24 mouse cellular contexts compared by ENCODE assay signal in genomic region chr3:118063679-118064078, GRCm38 (mm10).
DNase-seq lines count a peak whose midpoint lies in the region; ATAC-seq lines count a peak whose summit lies in the region.
"Had no signal": no experiment of that assay in that cellular context is flagged by ENCODE, and none has a peak within 500 bp of the region (broad histone marks: within the 10 kb centered on the region; RNA-seq: fewer than 3 reads in every experiment).

No protein-coding gene starts in this region.

- H3K36me3 ChIP-seq in forebrain, embryonic 13.5 days (ENCODE audit: poor library complexity, severe bottlenecking) = no peaks in the 10 kb centered on the region
- no peaks in the 10 kb centered on the region for H3K36me3 ChIP-seq in forebrain, embryonic 10.5 days (replicated peaks)
- H3K36me3 ChIP-seq in midbrain, embryonic 13.5 days = no peaks in the 10 kb centered on the region
- H3K36me3 ChIP-seq in midbrain, embryonic 10.5 days = no peaks in the 10 kb centered on the region
- H3K36me3 ChIP-seq in forebrain, embryonic 15.5 days = no peaks in the 10 kb centered on the region
- H3K36me3 ChIP-seq: heart, embryonic 13.5 days had no signal

- WGBS in forebrain, embryonic 13.5 days = 16% methylated on average over 2 of the region's 2 CpGs
- 71% methylated on average over 2 of the region's 2 CpGs for whole genome bisulfite sequencing in forebrain, embryonic 10.5 days
- 38% methylated on average over 2 of the region's 2 CpGs for WGBS in midbrain, embryonic 13.5 days
- WGBS in midbrain, embryonic 10.5 days = 76% methylated on average over 2 of the region's 2 CpGs
- WGBS in forebrain, embryonic 15.5 days = 10% methylated on average over 2 of the region's 2 CpGs

- no peak overlapping the region for H3K27ac ChIP-seq in forebrain, embryonic 13.5 days
- H3K27ac ChIP-seq in forebrain, embryonic 10.5 days = no peak overlapping the region
- no peak overlapping the region for H3K27ac ChIP-seq in midbrain, embryonic 13.5 days
- no peak overlapping the region for H3K27ac ChIP-seq in midbrain, embryonic 10.5 days (replicated peaks)
- H3K27ac ChIP-seq in forebrain, embryonic 15.5 days (replicated peaks) = 0 out of 2 replicates have a peak overlapping the region, but pooled peaks have one; percentile 27
- H3K27ac ChIP-seq: heart, embryonic 13.5 days; left cerebral cortex, adult 2 months had no signal

- no peaks in the 10 kb centered on the region for H3K27me3 ChIP-seq in forebrain, embryonic 13.5 days
- no peaks in the 10 kb centered on the region for H3K27me3 ChIP-seq in forebrain, embryonic 10.5 days (ENCODE audit: poor library complexity, severe bottlenecking)
- no peaks in the 10 kb centered on the region for H3K27me3 ChIP-seq in midbrain, embryonic 13.5 days
- no peaks in the 10 kb centered on the region for H3K27me3 ChIP-seq in midbrain, embryonic 10.5 days (ENCODE audit: low read depth, poor library complexity, severe bottlenecking)
- no peaks in the 10 kb centered on the region for H3K27me3 ChIP-seq in forebrain, embryonic 15.5 days
- H3K27me3 ChIP-seq: heart, embryonic 13.5 days; megakaryocyte, embryonic 14.5 days had no signal

- H3K4me3 ChIP-seq in forebrain, embryonic 13.5 days = no peak overlapping the region
- H3K4me3 ChIP-seq in forebrain, embryonic 10.5 days = no peak overlapping the region
- H3K4me3 ChIP-seq in midbrain, embryonic 13.5 days (replicated peaks) = no peak overlapping the region
- no peak overlapping the region for H3K4me3 ChIP-seq in midbrain, embryonic 10.5 days
- H3K4me3 ChIP-seq in forebrain, embryonic 15.5 days = no peak overlapping the region
- H3K4me3 ChIP-seq: heart, embryonic 13.5 days; left cerebral cortex, adult 2 months; megakaryocyte, embryonic 14.5 days had no signal

- no peaks in the 10 kb centered on the region for H3K9me3 ChIP-seq in forebrain, embryonic 13.5 days (replicated peaks)
- H3K9me3 ChIP-seq in forebrain, embryonic 10.5 days = no peaks in the 10 kb centered on the region
- H3K9me3 ChIP-seq in midbrain, embryonic 13.5 days = no peaks in the 10 kb centered on the region
- H3K9me3 ChIP-seq in midbrain, embryonic 10.5 days (replicated peaks) = no peaks in the 10 kb centered on the region
- no peaks in the 10 kb centered on the region for H3K9me3 ChIP-seq in forebrain, embryonic 15.5 days
- H3K9me3 ChIP-seq: heart, embryonic 13.5 days; megakaryocyte, embryonic 14.5 days had no signal

- no peak overlapping the region for H3K4me2 ChIP-seq in forebrain, embryonic 13.5 days
- no peak overlapping the region for H3K4me2 ChIP-seq in midbrain, embryonic 13.5 days (replicated peaks)
- no peak overlapping the region for H3K4me2 ChIP-seq in forebrain, embryonic 15.5 days (replicated peaks)
- H3K4me2 ChIP-seq: heart, embryonic 13.5 days had no signal

- peak; percentile 63; the same call in 1 of the 2 replicates for ATAC-seq in forebrain, embryonic 13.5 days
- 0 out of 2 replicates have a peak, but pooled peaks have one; percentile 60 for ATAC-seq in midbrain, embryonic 13.5 days
- no peak; the same call in none of the 2 replicates for ATAC-seq in forebrain, embryonic 15.5 days (replicated peaks)
- ATAC-seq: activated CD4-positive, CD25-positive, alpha-beta regulatory T cell, adult 4 months; liver, postnatal 0 days had no signal

- H3K9ac ChIP-seq in forebrain, embryonic 13.5 days = no peak overlapping the region
- no peak overlapping the region for H3K9ac ChIP-seq in midbrain, embryonic 13.5 days (replicated peaks)
- H3K9ac ChIP-seq in forebrain, embryonic 15.5 days (replicated peaks) = no peak overlapping the region
- H3K9ac ChIP-seq: heart, embryonic 13.5 days; liver, postnatal 0 days had no signal

- no peak for DNase-seq in forebrain, embryonic 10.5 days (ENCODE audit: extremely low spot score, low spot score)
- no peak for DNase-seq in midbrain, embryonic 10.5 days (ENCODE audit: low spot score)
- DNase-seq in MN1 (ENCODE audit: low spot score) = peak; percentile 25
- DNase-seq in thymus, postnatal 4 days = no peak
- DNase-seq in cerebellum, adult 11-12 months = no peak
- DNase-seq: adrenal gland, postnatal 10 days; cerebellum, adult 2 months; cerebellum, postnatal 36 days; gastrocnemius, postnatal 10 days; heart, adult 18-20 months; heart, postnatal 36 days; kidney, adult 11 months; left cerebral cortex, postnatal 4 days; liver, postnatal 0 days; lung, postnatal 14 days; right cerebral cortex, postnatal 4 days; thymus, postnatal 14 days had no signal

- H3K4me1 ChIP-seq in forebrain, embryonic 13.5 days = peaks cover 6% of the 10 kb centered on the region
- no peaks in the 10 kb centered on the region for H3K4me1 ChIP-seq in forebrain, embryonic 10.5 days
- no peaks in the 10 kb centered on the region for H3K4me1 ChIP-seq in midbrain, embryonic 13.5 days (replicated peaks)
- H3K4me1 ChIP-seq in midbrain, embryonic 10.5 days = no peaks in the 10 kb centered on the region
- peaks cover 4% of the 10 kb centered on the region for H3K4me1 ChIP-seq in forebrain, embryonic 15.5 days
- H3K4me1 ChIP-seq: heart, embryonic 13.5 days had no signal
